Mouse (Mus musculus) lung, postnatal 4 days (tissue): ENCODE data around the gene Gp2.

Experiments used
- DNase-seq, 2 experiments: peaks; one replicate each; pipeline ENCODE4 v3.0.0; 2021

The Gp2 gene

DNA sequence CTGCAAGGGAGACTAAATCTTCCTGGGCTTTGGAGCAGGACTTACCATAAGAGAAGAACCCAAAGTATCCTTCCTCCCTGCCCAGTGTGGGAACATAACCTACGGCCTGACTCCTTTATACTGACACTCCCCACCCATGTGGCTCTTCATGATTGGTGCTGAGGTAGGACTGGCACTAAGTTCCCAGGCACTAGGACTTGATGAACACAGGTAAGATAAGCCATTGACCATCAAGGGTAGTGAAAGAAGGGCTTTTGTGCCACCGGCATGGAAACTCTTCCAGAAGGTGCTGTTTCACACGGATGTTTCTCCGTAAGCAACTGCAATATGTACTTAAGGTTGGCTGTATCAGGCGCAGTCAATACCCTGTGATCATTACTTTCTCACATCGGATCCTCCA lies at the start of gene Gp2:
Gene Gp2, minus strand, starts transcription at position 101 of the 400 bp plus-strand sequence.
- no peak for DNase-seq

DNA sequence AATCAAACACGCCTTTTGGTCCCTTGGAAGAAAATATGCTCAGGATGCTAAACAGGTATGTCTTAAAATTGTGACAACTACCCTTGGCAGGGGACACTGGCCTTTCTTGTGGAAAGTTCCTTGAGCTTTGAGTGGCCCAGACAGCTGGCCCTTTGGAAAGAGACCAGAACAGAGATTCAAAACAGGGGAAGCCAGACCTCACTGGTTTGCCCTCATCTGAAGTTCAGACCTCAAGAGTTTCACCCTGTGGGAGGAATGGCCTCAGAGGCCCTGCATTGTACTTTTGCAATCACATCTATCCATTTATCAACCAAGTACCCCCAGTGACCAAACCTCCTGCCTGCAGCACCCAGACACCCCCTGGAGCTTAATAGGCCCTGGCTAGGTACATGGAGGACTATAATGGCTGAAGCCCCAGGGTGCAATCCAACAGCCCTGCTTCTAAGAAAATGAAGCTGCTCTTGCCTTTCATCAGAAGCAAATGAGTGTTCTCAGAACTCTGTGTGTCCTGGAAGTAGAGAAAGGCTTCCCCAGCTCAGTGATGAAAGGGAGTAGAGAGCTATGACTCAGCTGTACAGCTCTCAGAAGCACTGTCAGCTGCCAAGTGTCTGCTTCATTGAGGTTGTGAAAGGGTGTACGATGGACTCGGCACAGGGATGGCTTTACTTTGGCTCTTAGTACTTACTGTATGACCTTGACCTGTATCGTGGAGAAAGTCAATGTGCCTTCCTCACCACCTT lies 31.1 kb upstream of the Gp2 start:
- DNase-seq, result no peak

DNA sequence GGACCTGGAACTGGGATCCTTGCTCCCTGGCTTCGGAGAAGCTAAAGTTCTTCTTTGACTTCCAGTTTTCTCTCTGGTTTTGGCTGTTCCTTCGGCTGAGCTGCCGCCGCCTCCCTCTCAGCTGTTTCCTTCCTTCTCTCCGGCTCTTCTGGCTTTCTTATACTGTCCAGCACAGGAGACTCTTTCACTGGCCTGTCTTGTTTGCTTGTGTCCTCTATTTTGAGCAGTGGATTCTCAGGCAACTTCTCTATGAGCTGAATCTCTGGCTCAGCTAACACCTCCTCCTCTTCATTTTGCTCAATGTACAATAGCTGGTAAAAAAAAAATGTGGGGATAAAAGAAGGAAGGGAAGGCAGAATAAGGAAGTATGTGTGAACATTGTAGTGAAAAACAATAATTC lies 27.6 kb upstream of the Gp2 start:
- DNase-seq, result no peak

DNA sequence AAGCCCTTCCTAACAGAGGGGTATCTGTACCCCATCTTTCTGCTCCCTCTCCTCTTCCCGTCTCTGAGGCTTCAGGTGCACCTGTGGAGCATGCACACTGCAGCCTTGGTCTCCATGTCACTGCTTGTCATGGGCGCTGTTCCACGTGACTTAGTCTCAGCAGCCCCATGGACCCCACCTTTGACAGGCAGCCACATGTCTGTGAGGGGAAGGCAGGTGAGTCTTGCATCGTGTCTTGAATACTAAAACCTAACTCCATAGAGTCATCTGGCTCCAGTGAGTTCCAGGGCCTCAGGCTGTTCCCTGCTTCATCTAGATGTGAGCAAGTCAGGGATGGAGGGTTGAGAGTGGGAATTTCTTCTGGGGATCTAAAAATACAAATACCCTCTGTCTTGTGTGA lies 25.1 kb upstream of the Gp2 start:
- DNase-seq, result no peak

DNA sequence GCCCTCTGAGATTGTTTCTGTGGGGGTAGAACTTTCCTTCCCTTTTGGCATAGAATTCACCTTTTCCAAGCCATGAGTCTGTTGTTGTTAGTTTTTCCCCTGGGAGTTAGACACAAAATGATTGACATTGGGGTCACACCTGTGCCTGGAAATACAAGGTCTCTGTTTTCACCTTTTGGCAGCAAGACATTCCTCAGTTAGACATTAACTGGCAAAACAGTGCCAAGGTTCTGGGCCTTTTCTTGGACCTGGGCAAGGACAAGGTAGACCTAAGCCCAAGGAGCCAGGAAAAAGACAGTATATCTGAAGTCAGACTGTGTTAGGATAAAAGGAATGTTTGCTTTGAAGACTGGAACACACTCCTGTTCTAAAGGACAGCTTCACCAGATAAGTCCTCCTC lies 20.2 kb upstream of the Gp2 start, which contains the start of gene Umod:
Gene Umod, minus strand, starts transcription at position 27 of the 400 bp plus-strand sequence.
- no peak for DNase-seq

DNA sequence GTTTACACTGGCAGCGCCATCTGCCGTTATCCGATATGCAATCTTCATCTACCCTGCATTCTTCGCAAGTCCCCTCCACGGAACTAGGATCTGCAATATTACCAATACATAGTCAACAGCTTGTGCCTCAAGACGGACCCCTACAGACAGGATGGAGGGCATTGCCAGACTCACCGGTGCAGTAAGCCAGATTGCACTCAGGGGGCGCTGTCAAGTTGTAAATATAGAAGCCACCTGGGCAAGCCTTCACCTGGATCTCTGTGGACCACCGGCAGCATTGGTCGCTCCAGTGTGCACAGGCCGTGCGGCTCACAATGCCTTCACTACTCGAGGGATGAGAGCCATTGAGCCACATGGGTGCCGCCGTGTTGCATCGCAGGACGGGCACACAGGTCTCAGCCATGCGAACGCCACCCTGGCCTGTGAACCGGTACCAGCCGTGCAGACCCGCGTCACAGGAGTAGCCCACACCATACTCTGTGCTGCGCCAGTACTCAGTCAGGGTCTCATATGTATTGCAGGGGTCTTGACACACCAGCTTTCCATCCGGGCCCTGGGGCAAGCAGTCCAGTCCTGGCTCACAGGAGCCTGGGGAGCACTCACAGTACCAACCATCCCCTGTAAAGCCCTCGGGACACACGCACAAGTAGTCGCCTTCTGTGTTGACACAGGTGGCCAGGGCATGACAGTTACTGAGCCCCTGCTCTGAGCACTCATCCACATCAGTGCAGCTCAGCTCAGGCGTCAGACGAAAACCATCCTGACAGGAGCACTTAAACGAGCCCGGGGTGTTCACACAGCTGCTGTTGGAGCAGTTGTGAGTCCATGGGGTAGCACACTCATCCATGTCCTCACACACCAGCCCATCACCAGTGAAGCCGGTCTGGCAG lies 17.7 kb upstream of the Gp2 start:
- DNase-seq, result peak in 1 of 2 experiments; percentile 21

DNA sequence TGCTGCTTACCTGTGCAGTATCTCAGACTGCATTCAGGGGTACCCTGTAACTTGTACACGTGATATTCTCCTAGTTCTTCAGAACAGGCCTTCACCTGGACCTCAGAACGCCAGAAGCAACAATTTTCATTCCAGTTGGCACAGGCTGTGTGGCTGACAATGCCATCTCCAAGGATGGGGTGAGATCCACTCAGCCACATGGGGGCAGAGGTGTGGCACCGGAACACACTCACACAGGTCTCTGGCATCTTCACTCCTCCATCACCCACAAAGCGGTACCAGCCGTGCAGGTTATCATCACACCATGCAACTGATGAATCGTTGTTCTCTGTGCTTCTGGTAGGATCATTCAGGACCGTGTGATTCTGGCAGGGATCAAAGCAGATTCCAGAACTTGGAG lies 4.9 kb downstream of the Gp2 start:
- no peak for DNase-seq

DNA sequence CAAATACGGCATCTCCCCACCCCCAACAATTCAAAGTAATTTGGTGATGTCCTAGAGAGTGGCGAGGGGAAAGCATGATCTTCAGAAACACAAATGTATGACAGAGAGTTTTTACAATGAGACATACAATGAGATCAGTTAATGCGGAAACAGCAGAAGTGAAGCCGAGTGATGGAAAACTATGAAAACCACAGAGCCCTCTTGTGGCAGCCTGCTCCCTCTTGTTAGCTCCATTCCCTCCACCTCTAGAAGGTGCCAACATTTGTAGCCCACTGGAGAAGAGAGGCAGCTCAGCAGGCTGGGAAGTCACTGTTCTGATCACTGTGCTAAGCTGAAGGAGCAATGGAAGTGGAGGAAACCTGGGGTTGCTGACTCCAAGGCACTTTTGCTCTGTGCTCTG lies 15.2 kb downstream of the Gp2 start:
- DNase-seq, result no peak

DNA sequence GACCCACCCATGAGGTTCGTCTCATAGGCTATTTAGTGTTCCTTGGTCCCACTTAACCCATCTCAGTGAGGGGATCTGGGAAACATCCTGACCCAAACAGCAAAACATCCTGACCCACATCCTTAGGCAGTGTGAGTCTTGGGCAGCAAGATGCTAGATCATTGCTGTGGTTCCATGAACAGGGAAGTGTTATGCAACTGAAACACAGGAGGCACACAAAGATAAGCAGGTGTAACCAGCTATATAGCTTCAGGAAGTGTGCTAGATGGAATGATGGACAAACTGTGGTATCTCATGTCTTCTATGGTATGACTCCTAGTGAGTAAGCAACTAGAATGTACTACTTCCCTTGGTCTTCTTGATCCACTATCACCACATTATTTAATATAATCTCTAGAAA lies 17.1 kb downstream of the Gp2 start:
- no peak for DNase-seq

DNA sequence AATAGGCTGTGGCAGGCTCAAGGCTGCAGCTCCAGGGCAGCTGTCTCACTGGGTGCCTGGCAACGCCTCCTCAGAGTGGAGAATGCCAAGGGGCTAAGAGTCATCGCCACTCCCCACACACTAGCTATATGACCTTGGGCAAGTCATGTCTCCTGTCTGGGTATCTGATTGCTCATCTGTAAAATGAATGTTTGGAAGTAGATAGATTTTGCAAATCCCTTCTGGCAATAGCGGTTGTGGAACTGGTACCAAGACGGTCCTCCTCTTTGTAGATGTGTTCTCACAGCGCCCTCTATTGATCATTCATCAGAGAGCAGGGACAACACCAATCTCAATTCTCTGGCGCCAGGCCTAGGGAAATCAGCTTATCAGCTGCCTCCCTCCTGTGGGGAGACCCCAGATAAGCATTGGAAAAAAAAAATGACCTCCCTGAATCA lies 31.9 kb downstream of the Gp2 start:
- DNase-seq, result no peak

DNA sequence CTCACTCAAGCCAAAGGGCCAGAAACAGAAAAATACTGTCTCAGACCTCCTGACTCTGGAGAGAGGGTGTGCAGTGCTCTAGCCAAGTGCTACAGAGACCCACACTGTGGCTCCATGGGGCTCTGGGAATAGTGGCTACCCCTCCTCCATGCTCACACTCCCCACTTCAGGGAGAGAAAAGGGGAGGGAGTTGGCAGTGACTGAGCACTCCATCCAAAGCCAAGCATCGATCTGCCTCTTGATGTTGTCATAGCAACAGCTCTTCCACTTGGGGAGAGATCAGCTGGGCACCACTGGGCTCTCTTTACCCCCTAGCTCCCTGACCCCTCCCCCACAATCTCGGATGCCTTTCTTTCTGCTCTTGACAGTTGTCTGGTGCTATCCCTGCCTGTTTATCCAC lies 38.4 kb downstream of the Gp2 start:
- DNase-seq, result no peak

DNA sequence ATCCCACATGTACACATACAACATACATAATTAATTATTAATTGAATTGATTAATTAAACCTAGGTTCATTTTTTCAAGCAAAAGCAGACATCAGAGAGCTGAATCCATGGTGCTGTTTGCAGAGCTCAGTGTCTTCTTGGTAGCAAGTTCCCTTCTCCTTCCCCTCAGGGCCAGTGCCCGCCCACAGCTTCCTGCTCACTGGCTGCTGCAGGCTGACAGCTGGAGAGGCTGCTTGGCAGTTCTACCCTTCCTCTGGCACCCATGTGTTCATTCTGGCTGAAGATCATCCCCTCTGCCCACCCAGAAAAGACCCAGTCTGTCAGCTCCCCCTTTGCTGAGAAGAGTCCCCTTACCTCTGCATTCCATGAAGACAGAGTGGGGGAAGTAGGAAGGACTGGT lies 40.6 kb downstream of the Gp2 start:
- DNase-seq, result no peak

DNA sequence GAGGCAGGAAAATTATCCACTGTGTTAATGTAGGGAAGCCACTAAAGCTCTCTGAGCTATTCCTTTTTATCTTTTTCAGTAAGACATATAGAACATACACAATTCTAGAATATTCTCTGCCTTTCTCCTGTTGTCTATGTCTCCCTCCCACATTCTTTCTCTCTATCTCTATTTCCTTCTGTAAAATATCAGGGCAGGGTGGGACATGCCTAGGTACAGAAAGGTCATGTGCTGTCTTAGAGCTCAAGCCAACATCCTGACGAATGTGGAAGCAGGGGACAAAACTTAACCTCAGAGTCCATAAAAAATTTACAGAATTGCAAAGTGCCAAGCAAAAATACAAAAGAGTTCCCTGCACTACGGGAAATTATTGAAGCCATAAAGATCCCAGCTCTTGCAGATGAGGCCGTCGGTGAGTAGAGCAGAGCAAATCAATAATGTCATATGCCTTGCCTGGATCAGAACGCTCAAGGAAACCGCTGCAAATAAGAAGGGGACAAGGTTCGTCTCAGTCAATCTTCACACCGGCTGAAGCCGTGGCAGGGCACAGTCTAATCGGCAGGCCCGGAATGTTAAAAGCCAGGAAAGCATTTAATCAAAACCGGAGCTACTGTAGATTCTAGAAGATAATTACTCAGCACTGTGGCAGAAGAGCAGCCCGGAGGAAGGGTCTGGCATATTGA lies 64.9 kb downstream of the Gp2 start:
- DNase-seq, result no peak
